Mouse (Mus musculus) forebrain, embryonic 13.5 days (tissue): ENCODE results near the gene Cdc42ep1. TPM values are rescaled to one million over a fixed set of nuclear protein-coding genes. Genes with fewer than 3 reads are reported as not detected.

Experiments
- ATAC-seq: fragments of 200-750 bp; cut with Nextera tagmentation; 2 replicates; pipeline ENCODE4 v1.8.0; 2017
- H3K27ac ChIP-seq: fragments of 300-500 bp; sonication (generic); 2 replicates; pipeline ENCODE4 v1.5.1; 2015; ENCODE audit warnings: inconsistent platforms, mild to moderate bottlenecking, moderate library complexity
- H3K27me3 ChIP-seq: fragments of 300-500 bp; sonication (generic); 2 replicates; pipeline ENCODE4 v1.6.1; 2015; ENCODE audit warnings: mild to moderate bottlenecking, inconsistent platforms
- H3K36me3 ChIP-seq: fragments of 300-500 bp; sonication (generic); 2 replicates; pipeline ENCODE4 v1.6.1; 2015; ENCODE audit warnings: mild to moderate bottlenecking, inconsistent platforms; ENCODE audit not compliant: poor library complexity, severe bottlenecking
- H3K4me1 ChIP-seq: fragments of 300-500 bp; sonication (generic); 2 replicates; pipeline ENCODE4 v1.6.1; 2015; ENCODE audit warnings: inconsistent platforms
- H3K4me2 ChIP-seq: fragments of 300-500 bp; sonication (generic); 2 replicates; pipeline ENCODE4 v1.6.1; 2015; ENCODE audit warnings: inconsistent platforms, mild to moderate bottlenecking, moderate library complexity
- H3K4me3 ChIP-seq: fragments of 300-500 bp; sonication (generic); 2 replicates; pipeline ENCODE4 v1.5.1; 2015; ENCODE audit warnings: mild to moderate bottlenecking, inconsistent platforms
- H3K9ac ChIP-seq: fragments of 300-500 bp; sonication (generic); 2 replicates; pipeline ENCODE4 v1.6.1; 2015; ENCODE audit warnings: mild to moderate bottlenecking, inconsistent platforms
- H3K9me3 ChIP-seq: fragments of 300-500 bp; sonication (generic); replicated peaks from 2 replicates; pipeline ENCODE4 v1.6.1; 2016; ENCODE audit warnings: inconsistent platforms
- WGBS: fragments of 180-500 bp; shearing (Covaris S2); methylation state at CpG from one replicate; pipeline ENCODE4 v1.1.7; 2015; 5-methylcytosine and 5-hydroxymethylcytosine counted together
- polyA plus RNA-seq: library from polyadenylated mRNA; unstranded; fragments of >200 nt; fragmentation: Nextera tagmentation; extraction: Ambion mirVana; gene quantifications from 2 replicates; pipeline ENCODE4 v1.2.1, GENCODE M21; 2015

The Cdc42ep1 gene
- polyA plus RNA-seq, 1 experiment from 2014 or later = 5.0 TPM

GRCm38 (mm10) chr15:78855303-78855965, 13.0 kb downstream of the Cdc42ep1 start, which contains the start of gene Lgals2:
Lgals2 (minus strand) TSS chr15:78855529.
- WGBS = 81% methylated on average over 8 of the region's 8 CpGs
- no peak within 1 kb of the TSS for H3K4me2 ChIP-seq

GRCm38 (mm10) chr15:78857009-78857408, 14.6 kb downstream of the Cdc42ep1 start:
- Histone ChIP-seq H3K4me3 (no peak overlapping the region), H3K4me1 (no peaks in the 10 kb centered on the region), H3K27me3 (0 out of 2 replicates have a peak, but pooled peaks cover 3% of the 10 kb centered on the region), H3K36me3 (no peaks in the 10 kb centered on the region), H3K4me2 (no peak overlapping the region), H3K27ac (no peak overlapping the region), H3K9ac (no peak overlapping the region), H3K9me3 (no peaks in the 10 kb centered on the region)
- no peak for ATAC-seq
- 79% methylated on average over 7 of the region's 7 CpGs for WGBS

More at GRCm38 (mm10) chr15:78855303-78855965, 13.0 kb downstream of the Cdc42ep1 start, which contains the start of gene Lgals2:
- Histone ChIP-seq H3K36me3 (no peaks in the 10 kb centered on the region), H3K27me3 (0 out of 2 replicates have a peak, but pooled peaks cover 3% of the 10 kb centered on the region), H3K4me3 (no peak within 1 kb of the TSS), H3K4me1 (no peaks in the 10 kb centered on the region), H3K27ac (no peak within 1 kb of the TSS), H3K9ac (no peak within 1 kb of the TSS), H3K9me3 (no peaks in the 10 kb centered on the region)
- no peak for ATAC-seq

GRCm38 (mm10) chr15:78859311-78859710, 16.9 kb downstream of the Cdc42ep1 start:
- Histone ChIP-seq H3K4me2 (no peak overlapping the region), H3K9ac (no peak overlapping the region), H3K27me3 (0 out of 2 replicates have a peak, but pooled peaks cover 3% of the 10 kb centered on the region), H3K9me3 (no peaks in the 10 kb centered on the region), H3K36me3 (no peaks in the 10 kb centered on the region), H3K4me1 (peaks cover 9% of the 10 kb centered on the region; the same call in 1 of the 2 replicates), H3K27ac (no peak overlapping the region), H3K4me3 (no peak overlapping the region)
- ATAC-seq = no peak
- whole genome bisulfite sequencing = 85% methylated on average over 4 of the region's 4 CpGs

GRCm38 (mm10) chr15:78859714-78860113, 17.3 kb downstream of the Cdc42ep1 start:
- H3K27ac ChIP-seq = no peak overlapping the region
- peaks cover 9% of the 10 kb centered on the region; the same call in 1 of the 2 replicates for H3K4me1 ChIP-seq
- no peaks in the 10 kb centered on the region for H3K36me3 ChIP-seq
- H3K9me3 ChIP-seq = no peaks in the 10 kb centered on the region
- 86% methylated on average over 6 of the region's 6 CpGs for WGBS
- no peaks in the 10 kb centered on the region for H3K27me3 ChIP-seq
- no peak for ATAC-seq
- H3K4me3 ChIP-seq = no peak overlapping the region
- H3K4me2 ChIP-seq = no peak overlapping the region
- no peak overlapping the region for H3K9ac ChIP-seq

- no peaks in the 10 kb centered on the region for H3K27me3 ChIP-seq
- 91% methylated on average over 5 of the region's 5 CpGs for WGBS
- H3K9me3 ChIP-seq = no peaks in the 10 kb centered on the region
- H3K27ac ChIP-seq = no peak overlapping the region
- no peak for ATAC-seq
- no peak overlapping the region for H3K4me2 ChIP-seq
- H3K9ac ChIP-seq = no peak overlapping the region
- H3K4me3 ChIP-seq = no peak overlapping the region
- no peaks in the 10 kb centered on the region for H3K36me3 ChIP-seq
- peaks cover 9% of the 10 kb centered on the region; the same call in 1 of the 2 replicates for H3K4me1 ChIP-seq
Observed at GRCm38 (mm10) chr15:78862280-78862679, 19.9 kb downstream of the Cdc42ep1 start.

- ATAC-seq = no peak
- Histone ChIP-seq H3K27me3 (no peaks in the 10 kb centered on the region), H3K4me2 (no peak overlapping the region), H3K4me3 (no peak overlapping the region), H3K9ac (no peak overlapping the region), H3K27ac (no peak overlapping the region), H3K4me1 (peaks cover 14% of the 10 kb centered on the region), H3K9me3 (no peaks in the 10 kb centered on the region), H3K36me3 (no peaks in the 10 kb centered on the region)
- WGBS = 62% methylated on average over 2 of the region's 2 CpGs
Observed at GRCm38 (mm10) chr15:78863154-78863553, 20.7 kb downstream of the Cdc42ep1 start.

- Histone ChIP-seq H3K4me3 (no peak overlapping the region), H3K36me3 (no peaks in the 10 kb centered on the region), H3K27me3 (no peaks in the 10 kb centered on the region), H3K4me1 (peaks cover 21% of the 10 kb centered on the region), H3K9me3 (no peaks in the 10 kb centered on the region), H3K9ac (no peak overlapping the region), H3K27ac (no peak overlapping the region), H3K4me2 (no peak overlapping the region)
- ATAC-seq = no peak
- WGBS = 48% methylated on average over 13 of the region's 13 CpGs
Observed at GRCm38 (mm10) chr15:78863852-78864253, 21.4 kb downstream of the Cdc42ep1 start.

GRCm38 (mm10) chr15:78868398-78868797, 26.0 kb downstream of the Cdc42ep1 start:
- ATAC-seq = peak; percentile 84
- no peaks in the 10 kb centered on the region for H3K9me3 ChIP-seq
- peak overlapping the region; percentile 72 for H3K27ac ChIP-seq
- H3K4me1 ChIP-seq = peaks cover 23% of the 10 kb centered on the region
- H3K27me3 ChIP-seq = no peaks in the 10 kb centered on the region
- H3K9ac ChIP-seq = 0 out of 2 replicates have a peak overlapping the region, but pooled peaks have one; percentile 18
- no peaks in the 10 kb centered on the region for H3K36me3 ChIP-seq
- H3K4me3 ChIP-seq = no peak overlapping the region
- 17% methylated on average over 9 of the region's 9 CpGs for WGBS
- H3K4me2 ChIP-seq = peak overlapping the region; percentile 10; the same call in 1 of the 2 replicates

- Histone ChIP-seq H3K27me3 (no peaks in the 10 kb centered on the region), H3K9ac (0 out of 2 replicates have a peak overlapping the region, but pooled peaks have one; percentile 18), H3K9me3 (no peaks in the 10 kb centered on the region), H3K36me3 (no peaks in the 10 kb centered on the region), H3K4me2 (peak overlapping the region; percentile 10; the same call in 1 of the 2 replicates), H3K4me3 (no peak overlapping the region), H3K27ac (peak overlapping the region; percentile 72), H3K4me1 (peaks cover 24% of the 10 kb centered on the region)
- ATAC-seq = peak; percentile 71
- 44% methylated on average over 7 of the region's 7 CpGs for WGBS
Observed at GRCm38 (mm10) chr15:78868826-78869233, 26.4 kb downstream of the Cdc42ep1 start.

GRCm38 (mm10) chr15:78869775-78870174, 27.4 kb downstream of the Cdc42ep1 start:
- no peak overlapping the region for H3K27ac ChIP-seq
- no peaks in the 10 kb centered on the region for H3K27me3 ChIP-seq
- H3K9ac ChIP-seq = no peak overlapping the region
- no peak overlapping the region for H3K4me2 ChIP-seq
- WGBS = 26% methylated on average over 6 of the region's 6 CpGs
- no peak for ATAC-seq
- H3K36me3 ChIP-seq = no peaks in the 10 kb centered on the region
- H3K9me3 ChIP-seq = no peaks in the 10 kb centered on the region
- H3K4me3 ChIP-seq = no peak overlapping the region
- H3K4me1 ChIP-seq = peaks cover 27% of the 10 kb centered on the region

- no peak overlapping the region for H3K4me2 ChIP-seq
- no peak overlapping the region for H3K4me3 ChIP-seq
- no peak overlapping the region for H3K9ac ChIP-seq
- H3K9me3 ChIP-seq = no peaks in the 10 kb centered on the region
- WGBS = 64% methylated on average over 5 of the region's 5 CpGs
- no peaks in the 10 kb centered on the region for H3K27me3 ChIP-seq
- H3K27ac ChIP-seq = no peak overlapping the region
- H3K36me3 ChIP-seq = no peaks in the 10 kb centered on the region
- peaks cover 47% of the 10 kb centered on the region for H3K4me1 ChIP-seq
- ATAC-seq = no peak
Observed at GRCm38 (mm10) chr15:78872021-78872608, 29.7 kb downstream of the Cdc42ep1 start.

- peak overlapping the region; percentile 26; the same call in 1 of the 2 replicates for H3K4me2 ChIP-seq
- H3K9me3 ChIP-seq = no peaks in the 10 kb centered on the region
- H3K36me3 ChIP-seq = no peaks in the 10 kb centered on the region
- H3K9ac ChIP-seq = peak overlapping the region; percentile 7; the same call in 1 of the 2 replicates
- no peak for ATAC-seq
- no peaks in the 10 kb centered on the region for H3K27me3 ChIP-seq
- H3K4me3 ChIP-seq = no peak overlapping the region
- 49% methylated on average over 13 of the region's 13 CpGs for WGBS
- peak overlapping the region; percentile 78 for H3K27ac ChIP-seq
- H3K4me1 ChIP-seq = peaks cover 43% of the 10 kb centered on the region
Observed at GRCm38 (mm10) chr15:78873803-78874435, 31.5 kb downstream of the Cdc42ep1 start.
